Mouse (Mus musculus) ovary, adult 2 months (tissue): Measurements from ENCODE around the gene Olfr1264. TPM values are rescaled to one million over a fixed set of nuclear protein-coding genes. Genes with fewer than 3 reads are reported as not detected.

Experiments used
- polyA plus RNA-seq: library from polyadenylated mRNA; depleted of rRNA; stranded (reverse); fragments of >200 nt; gene quantifications from 2 replicates; pipeline ENCODE4 v1.2.3, GENCODE M21; 2012; rRNA removed

The Olfr1264 gene
- polyA plus RNA-seq = not detected in 2 replicates

DNA sequence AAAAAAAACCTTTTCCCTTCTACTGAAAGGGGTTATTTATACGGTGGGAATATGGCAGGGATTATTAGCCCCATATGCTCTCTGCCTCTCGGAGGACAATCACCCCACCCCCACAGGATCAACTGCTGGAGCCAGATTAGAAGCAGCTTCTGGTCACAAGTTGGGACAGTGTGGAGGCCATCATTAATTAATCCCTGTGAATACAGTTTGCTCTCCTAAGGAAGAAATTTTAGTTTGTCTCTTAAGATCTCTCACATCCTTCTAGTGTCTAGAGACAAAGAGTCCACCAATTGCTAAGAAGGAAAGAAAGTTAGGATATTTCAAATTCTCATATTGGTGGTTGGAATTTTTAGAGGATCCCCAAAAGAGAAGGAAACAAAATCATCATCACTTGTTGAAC lies at the start of gene Olfr1264:
Gene Olfr1264, minus strand, starts transcription at position 101 of the 400 bp plus-strand sequence.

GRCm38 (mm10) chr2:90063494-90063893 lies 38.1 kb upstream of the Olfr1264 start, which contains the start of gene Olfr140:
Gene Olfr140 (minus strand): TSS chr2:90063594.

DNA sequence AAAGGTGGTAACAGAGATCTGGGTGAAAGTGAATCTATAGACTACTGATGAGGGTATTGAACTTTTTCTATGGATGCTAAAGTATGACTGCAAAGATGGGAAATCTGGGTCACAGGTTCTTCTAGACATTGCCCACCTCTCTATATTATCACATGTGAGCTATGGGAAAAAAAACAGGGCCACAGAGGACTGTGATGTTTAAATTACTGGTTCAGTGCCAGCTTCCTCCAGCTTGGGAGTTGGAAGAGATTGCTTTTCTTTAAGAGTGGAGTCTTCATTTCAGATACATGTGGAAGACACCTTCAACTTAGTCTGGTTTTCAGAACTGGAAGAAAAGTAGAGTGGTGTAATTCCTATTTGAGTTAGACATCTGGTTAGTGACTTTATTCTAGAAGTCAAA lies 9.7 kb upstream of the Olfr1264 start, which contains the start of gene Olfr1265:
Gene Olfr1265, plus strand, starts transcription at position 301 of the 400 bp plus-strand sequence.

GRCm38 (mm10) chr2:90011831-90012230 lies 13.5 kb downstream of the Olfr1264 start, which contains the start of gene Olfr1263:
Gene Olfr1263 (plus strand): TSS chr2:90012131.

DNA sequence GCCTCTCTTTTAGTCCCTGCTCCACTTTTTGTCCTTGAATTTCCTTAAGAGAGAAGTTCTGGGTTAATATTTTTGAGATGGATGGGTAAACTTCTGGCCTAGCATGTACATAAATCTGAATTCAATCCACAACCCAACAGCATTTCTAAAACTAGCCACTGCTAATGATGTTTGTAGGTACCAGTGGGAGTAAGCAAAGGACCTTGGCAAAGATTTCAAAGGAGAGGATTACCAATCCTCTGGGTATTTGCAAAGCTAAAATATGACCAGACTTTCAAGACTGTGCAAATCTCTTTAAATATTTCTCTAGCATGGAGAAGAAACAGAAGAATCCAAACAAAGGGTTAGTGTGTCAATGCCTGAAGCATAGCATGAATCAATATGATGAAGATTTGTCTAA lies 25.5 kb downstream of the Olfr1264 start, which contains the start of gene Olfr1262:
Gene Olfr1262, plus strand, starts transcription at position 301 of the 400 bp plus-strand sequence.

GRCm38 (mm10) chr2:89990921-89991320 lies 34.5 kb downstream of the Olfr1264 start, which contains the start of gene Olfr1261:
Gene Olfr1261 (plus strand): TSS chr2:89991221.

GRCm38 (mm10) chr2:89974184-89974583 lies 51.2 kb downstream of the Olfr1264 start, which contains the start of gene Olfr1260:
Gene Olfr1260 (plus strand): TSS chr2:89974340.

Other genes with a start within 250 kb of the Olfr1264 start
- gene Olfr1254, start 232.0 kb downstream of the Olfr1264 start, polyA plus RNA-seq = not detected in 2 replicates
- gene Olfr1255, start 213.5 kb downstream of the Olfr1264 start, polyA plus RNA-seq = not detected in 2 replicates
- gene Olfr1256, start 184.0 kb downstream of the Olfr1264 start, polyA plus RNA-seq = not detected in 2 replicates
- gene Olfr48, start 177.4 kb downstream of the Olfr1264 start, polyA plus RNA-seq = not detected in 2 replicates
- gene Olfr1257, start 147.1 kb downstream of the Olfr1264 start, polyA plus RNA-seq = not detected in 2 replicates
- gene Olfr1258, start 98.3 kb downstream of the Olfr1264 start, polyA plus RNA-seq = not detected in 2 replicates
- not detected in 2 replicates for gene Olfr1259, start 76.9 kb downstream of the Olfr1264 start, polyA plus RNA-seq
- not detected in 2 replicates for gene Olfr1260, start 51.2 kb downstream of the Olfr1264 start, polyA plus RNA-seq
- not detected in 2 replicates for gene Olfr1261, start 34.4 kb downstream of the Olfr1264 start, polyA plus RNA-seq
- not detected in 2 replicates for gene Olfr1262, start 25.4 kb downstream of the Olfr1264 start, polyA plus RNA-seq
- not detected in 2 replicates for gene Olfr1263, start 13.4 kb downstream of the Olfr1264 start, polyA plus RNA-seq
- not detected in 2 replicates for gene Olfr1265, start 9.8 kb upstream of the Olfr1264 start, polyA plus RNA-seq
- not detected in 2 replicates for gene Olfr140, start 38.0 kb upstream of the Olfr1264 start, polyA plus RNA-seq
- gene Olfr1269, start 95.8 kb upstream of the Olfr1264 start, polyA plus RNA-seq = not detected in 2 replicates
- gene Olfr32, start 116.7 kb upstream of the Olfr1264 start, polyA plus RNA-seq = not detected in 2 replicates
- not detected in 2 replicates for gene Olfr1270, start 127.5 kb upstream of the Olfr1264 start, polyA plus RNA-seq
- gene Olfr1506, start 198.9 kb upstream of the Olfr1264 start, polyA plus RNA-seq = not detected in 2 replicates
- gene Olfr142, start 232.0 kb upstream of the Olfr1264 start, polyA plus RNA-seq = not detected in 2 replicates
- not detected in 2 replicates for gene Olfr1271, start 245.5 kb upstream of the Olfr1264 start, polyA plus RNA-seq